Mouse (Mus musculus) ZHBTc4 (cell line): ENCODE data around the gene Muc1.
A peak's percentile ranks its signal among the peaks of the same experiment; 100 is the strongest.

Experiments used
- DNase-seq: peaks from one replicate; pipeline ENCODE4 v3.0.0-alpha.2; 2011; ENCODE audit warnings: low read depth, low spot score

The Muc1 gene

DNA sequence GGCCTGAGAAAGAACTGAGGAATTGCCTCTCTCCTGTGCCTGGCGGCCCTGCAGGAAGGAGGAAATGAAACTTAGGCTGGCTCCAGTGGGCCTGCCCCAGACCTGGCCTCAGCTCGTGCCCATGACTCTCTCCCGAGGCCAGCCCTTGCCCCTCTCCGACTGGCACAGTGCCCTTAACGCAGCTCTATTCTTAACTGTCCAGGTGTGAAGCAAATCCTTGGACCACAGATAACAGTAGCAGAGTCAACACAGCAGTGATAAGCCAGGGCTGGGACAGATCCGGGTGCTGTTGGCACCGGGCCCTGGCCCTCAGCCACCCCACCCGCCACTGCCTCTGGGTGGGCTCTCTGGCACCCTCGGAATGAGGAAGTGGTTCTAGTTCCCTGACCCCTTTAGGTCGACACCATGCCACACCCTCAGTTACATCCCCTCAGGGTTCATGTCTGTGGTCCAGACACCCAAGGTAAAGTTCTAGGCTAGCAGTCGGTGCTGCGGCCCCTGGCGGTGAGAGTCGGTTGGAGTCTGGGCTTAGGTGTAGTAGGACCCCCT, 4.8 kb downstream of the Muc1 start:
- peak; percentile 63 for DNase-seq

DNA sequence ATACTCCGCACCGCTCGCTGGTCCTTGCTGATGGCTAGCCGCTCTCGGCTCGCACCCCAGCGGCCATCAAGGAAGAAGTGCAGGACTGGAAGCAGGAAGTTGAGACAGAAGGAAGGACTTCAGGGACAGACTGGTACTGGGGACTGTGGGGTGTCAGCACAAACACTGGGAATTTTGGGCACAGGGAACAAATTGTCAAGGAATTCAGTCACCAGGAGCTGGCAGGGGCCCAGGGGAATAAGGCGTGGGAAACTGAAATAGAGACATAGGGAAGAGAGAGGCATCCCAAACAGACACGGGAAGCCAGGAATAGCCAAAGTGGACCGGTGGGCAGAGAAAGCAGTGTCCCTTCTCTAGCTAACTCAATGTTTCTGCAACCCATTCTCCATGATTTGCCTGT, 7.7 kb downstream of the Muc1 start:
- no peak for DNase-seq

DNA sequence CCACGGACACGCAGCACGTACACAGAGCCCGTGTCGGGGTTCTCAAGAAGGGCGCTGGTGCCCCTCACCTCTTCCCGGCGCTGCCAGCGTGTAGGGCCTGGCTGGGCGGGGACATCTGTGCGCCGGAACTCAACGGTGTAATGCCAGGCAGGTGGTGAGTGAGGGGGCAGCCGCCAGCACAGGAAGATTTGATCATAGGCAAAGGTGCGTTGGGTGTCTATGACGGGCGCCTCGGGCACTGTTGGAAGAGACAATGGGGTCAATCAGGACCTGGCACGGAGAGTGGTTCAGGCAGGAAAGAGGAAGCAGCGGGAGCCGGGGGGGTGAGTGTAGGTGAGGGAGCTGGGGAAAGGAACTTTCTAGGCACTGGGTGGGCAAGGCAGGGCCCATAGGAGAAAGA, 8.8 kb downstream of the Muc1 start:
- DNase-seq = no peak

DNA sequence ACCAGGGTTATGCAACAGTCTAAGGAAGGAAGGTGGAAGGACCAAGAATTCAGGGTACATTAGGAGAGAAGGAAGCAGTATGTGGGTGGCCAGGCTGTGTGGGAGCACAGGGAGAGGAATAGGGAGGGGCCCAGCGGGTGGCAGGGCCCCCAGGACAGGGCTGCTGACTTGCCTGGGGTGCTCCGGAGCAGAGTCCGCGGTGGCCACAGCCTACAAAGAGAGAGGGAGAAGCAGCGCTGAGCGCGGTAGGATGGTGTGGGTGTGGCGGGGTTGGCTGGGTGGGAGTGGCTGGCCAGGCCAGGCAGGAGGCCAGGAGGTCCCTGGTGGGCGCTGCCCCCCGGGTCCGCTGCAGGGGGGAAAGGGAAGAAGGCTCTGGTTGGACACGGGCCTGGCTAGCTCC, 9.6 kb downstream of the Muc1 start:
- DNase-seq = no peak

DNA sequence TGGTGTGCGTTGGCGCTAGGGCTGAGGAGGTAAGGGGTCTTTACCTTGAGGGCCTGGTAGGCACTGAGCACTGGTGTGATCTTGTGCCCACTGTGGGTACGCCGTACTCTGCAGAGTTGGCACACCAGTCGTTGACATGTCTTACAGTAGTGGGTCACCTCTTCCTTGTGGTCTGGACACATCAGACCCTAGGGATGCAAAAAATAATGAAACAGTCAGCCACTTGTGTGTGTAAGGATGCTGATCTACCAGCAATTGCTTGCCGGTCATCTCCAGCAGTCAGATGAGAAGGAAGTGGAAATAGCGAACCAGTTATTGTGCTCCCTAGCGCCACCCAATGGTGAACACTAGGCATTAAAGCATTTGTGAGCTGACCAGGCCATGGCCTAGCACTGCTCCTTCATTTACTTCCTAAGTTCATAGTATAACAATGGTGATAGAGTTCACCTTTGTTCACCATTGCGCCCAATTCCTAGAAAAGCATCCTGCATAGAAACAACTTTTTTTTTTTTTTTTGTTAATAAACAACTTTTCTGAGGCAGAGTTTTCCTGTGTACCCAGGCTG, 13.6 kb downstream of the Muc1 start:
- DNase-seq = peak; percentile 85

DNA sequence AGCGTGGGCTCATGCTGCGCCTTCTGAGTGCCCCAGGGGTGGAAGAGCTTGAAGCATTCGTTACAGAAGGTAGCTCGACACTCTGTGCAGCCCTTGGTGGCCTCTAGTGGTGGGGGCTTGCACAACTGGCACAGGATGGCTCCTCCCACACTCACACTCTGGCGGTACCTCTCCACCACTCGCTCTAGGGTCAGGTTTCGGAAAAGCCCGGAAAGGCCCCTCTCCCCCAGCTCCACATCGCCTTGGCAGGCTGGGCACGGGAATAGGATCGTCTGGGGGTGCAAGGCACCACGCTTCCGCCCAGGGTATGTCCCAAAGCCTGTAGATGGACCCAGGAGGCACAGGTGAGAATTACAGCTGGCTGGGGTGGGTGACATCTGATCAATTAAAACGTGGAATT, 14.8 kb downstream of the Muc1 start:
- DNase-seq = peak; percentile 82

DNA sequence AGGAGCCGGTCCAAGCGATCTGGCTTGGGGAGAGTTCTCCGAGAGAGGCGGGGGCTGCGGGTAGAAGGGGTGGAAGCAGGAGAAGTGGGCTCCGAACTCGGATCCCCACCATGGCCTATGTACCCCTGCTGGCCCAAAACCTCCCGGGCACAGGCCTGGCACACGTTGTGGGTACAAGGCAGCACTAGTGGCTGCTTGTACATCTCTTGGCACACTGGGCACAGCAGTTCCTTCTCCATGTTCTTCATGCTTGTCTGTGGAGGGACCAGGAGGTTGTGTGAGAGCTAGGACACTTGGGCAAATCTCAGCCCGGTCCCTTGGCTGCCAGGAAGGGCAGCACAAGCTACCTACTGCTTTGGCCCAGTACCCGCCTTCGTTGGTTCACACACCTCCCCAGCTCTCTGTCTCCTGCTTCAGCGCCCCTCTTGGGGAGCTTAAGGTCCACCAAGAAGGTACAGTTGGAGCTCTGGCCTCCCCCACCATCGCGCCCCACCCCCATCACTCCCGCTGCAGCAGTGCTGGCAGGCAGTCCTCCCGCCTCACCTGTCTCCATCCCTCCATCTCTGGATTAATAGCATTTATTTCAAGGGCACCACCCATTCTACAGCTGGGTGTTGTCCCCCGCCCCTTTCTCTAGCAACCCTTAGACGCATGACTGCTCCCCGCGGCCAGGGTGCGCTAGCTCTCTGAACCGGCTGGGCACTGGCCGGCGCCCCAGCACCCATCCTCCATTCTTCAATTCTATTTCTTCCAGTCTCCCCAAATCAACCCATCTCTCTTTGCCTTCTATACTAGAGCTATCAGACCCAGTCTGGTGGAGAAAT, 15.5 kb downstream of the Muc1 start:
- DNase-seq = no peak

DNA sequence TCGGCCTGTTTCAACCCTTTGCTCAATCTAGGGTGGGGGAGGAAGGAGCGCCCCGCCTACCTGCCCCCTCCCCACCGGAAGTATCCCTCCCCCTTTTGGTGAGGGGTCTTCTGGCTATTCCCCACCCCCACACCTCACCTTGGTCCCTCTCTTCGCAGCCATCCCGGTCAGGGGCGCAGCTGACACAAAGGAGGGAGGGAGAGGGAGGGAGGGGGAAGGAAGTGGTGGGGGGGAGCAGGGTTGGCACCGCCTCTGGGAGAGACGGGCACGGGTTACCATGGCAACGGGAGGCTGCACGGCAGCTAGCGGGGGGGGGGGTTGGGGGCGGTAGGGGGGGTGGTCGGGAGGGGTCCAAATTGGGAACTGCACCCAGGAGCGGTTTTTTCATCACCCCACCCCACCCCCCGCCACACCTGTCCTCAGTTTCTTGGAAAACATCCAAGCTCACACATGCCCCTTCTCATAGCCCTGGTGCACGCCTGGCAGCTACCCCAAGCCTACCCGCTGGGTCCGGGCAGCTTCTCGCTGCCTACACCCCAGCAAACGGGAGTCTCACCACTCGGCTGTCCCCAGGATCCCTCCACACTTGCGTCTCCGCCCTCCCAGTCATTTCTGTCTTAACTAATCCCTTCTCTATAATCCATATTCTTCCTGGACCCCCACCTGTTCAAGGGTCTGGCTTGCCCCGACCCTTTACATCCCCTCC, 16.3 kb downstream of the Muc1 start:
- no peak for DNase-seq

DNA sequence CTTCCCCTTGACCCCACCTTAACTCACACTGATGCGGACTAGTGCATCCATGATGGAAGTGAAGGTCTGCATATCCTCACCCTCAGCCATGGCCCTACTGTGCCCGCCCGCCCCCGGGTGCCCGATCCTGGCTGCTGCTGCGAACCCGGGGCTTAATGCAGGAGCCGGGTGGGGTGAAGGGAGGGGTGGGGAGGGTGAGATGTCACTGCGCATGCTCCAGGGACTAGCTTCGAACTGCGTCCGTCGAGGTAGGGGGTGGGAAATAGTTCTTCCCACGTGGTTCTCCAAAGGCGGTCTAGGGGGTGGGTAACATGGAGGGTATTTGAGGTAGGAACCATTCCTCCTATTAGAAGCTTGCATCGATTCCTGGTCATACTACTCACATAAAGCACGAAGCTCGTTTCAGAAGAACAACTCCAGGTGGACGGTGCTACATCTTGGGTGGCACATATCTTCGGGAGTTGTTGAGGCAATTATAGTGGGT, 16.9 kb downstream of the Muc1 start, which contains the start of gene Krtcap2:
Krtcap2 (plus strand) TSS at position 279 of the 484 bp plus-strand sequence.
- DNase-seq = no peak

DNA sequence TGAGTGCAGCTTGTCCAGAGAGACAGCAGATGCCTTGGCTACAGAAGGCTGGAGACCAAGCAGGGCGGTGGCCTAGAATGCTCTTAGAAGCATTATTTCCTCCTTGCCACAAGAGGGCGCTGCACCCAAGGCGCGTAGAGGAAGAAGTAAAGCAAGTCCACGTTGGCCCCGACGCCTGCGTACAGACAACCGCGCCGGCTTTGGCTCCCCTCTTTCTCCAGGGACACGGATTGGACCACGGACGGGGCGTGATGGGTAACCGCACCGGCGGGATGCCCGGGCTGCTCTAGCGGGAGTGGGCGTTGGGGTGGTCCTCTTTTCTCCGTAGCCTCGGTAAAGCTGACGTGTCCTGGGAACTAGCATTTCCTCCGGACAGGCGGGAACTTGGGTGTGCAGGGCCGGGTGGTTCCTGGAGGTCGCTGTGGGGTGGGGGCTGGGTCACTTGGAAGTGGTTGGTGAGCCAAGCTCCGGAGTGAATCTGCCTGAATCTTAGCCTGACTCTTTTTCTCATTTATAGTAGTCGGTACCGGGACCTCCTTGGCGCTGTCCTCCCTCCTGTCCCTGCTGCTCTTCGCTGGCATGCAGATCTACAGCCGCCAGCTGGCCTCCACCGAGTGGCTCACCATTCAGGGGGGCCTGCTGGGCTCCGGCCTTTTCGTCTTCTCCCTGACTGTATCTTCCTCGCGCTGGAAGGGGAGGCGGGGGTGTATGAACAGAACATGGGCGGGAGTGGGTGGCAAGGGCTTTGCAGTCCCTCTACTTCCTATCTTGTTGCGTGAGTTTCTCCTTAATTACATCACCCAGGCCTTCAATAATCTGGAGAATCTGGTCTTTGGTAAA, 17.6 kb downstream of the Muc1 start, which contains the start of gene Trim46:
Trim46 (minus strand) TSS at position 49 of the 840 bp plus-strand sequence.
- DNase-seq = peak; percentile 95

DNA sequence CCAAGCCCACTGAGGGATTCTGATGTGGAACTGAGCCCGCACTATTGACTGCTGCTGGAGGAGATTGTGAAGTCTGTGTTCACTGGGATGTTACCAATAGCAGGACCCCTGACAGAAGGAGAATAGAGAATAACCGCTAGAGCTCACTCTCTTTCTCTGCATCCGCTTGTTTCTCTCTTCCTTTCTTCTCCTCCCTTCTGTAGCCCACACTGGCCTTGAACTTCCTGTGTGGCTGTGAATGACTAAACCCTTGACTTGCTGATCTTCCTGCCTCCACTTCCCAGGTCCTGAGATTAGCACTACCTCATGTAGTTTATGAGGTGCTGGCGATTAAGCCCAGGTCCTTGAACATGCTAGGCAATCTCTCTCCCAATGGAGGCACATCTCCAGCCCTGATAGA, 18.6 kb downstream of the Muc1 start:
- DNase-seq = no peak

DNA sequence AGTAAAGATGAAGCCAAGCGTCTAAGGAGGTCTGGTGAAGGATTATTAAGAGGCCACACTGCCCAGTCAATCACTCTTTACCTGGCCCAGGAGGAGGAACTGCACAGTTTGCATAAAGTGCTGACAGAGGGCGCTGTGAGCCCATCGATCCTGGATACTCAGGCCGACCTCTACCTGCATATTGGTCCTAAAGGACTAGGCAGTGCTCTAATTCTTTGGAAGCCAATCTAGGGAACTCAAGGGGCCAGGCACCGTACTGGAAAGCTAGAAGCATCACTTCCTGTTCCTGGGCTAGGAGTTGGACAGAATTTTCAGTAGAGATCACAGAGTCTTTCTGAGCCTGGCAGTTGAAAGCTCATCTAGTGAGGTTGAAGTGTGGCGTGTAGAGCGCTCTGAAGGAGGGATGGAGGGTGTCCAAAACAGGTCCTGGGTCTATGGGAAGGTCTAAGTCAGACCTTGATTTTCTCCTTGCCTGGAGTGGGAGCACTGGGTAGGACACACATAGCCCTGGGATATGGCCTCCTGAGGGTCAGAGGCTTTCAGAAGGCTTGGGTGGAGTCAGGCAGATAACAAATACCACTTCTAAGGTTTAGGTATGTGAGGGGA, 21.7 kb downstream of the Muc1 start:
- DNase-seq = peak; percentile 72

DNA sequence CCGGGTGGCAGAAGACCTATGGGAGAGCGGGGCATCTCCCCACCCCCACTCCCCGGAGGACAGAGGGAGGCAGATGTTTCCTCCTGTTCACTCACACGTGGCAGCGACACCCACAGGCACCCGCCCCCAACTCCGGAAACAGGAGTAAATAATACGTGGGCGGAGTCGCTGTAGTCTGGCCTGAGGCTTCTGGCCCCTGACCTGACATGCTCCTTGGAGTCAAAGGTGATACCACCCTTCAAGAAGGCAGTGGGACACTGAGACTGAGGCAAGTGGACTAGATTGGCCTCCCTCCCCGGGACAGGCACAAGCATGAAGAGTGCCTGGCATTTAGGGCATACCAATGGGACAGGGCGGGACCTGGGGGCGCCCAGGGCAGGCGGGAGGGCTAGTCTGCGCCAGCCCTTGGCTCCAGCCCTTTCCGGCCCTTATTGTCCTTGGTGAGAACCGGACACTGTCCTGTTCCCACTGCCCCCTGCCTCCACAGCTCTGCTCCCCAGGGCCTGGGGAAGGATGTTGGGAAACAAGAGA, 22.6 kb downstream of the Muc1 start:
- DNase-seq = peak; percentile 81

DNA sequence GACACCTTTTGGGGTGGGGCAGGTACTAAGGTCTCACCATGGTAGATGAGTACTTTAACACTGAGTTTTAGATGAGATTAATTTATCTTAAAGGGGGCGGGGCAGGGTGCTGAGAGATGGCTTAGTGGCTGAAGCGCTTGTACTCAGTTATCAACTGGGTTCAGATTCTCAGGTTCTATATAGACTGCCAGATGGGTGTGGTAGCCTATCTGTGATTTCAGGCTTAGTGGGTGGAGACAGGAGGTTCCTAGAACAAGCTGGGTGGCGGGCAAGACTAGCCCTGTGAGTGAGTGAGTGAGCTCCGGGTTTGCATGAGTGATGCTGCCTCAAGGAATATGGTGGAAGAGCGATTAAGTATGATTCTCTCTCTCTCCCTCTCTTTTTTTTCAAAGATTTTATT, 26.1 kb downstream of the Muc1 start:
- no peak for DNase-seq

DNA sequence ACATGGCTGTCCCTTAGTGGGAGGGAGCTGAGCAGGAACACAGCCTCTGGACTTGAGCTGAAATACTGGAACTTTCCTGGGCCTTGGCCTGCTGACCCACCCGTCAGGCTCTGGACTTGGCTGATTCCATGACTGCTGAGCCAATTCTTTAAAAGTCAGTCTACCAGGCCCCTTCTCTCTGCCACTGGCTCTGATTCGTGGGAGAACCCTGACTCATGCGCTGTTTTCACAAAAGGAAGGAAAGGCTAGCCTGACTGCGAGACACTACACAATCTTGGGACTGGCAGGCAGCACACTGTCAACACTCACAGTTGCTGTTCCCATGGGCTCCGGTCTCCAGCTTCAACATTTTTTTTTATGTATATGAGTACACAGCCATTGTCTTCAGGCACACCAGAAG, 27.3 kb downstream of the Muc1 start:
- no peak for DNase-seq

DNA sequence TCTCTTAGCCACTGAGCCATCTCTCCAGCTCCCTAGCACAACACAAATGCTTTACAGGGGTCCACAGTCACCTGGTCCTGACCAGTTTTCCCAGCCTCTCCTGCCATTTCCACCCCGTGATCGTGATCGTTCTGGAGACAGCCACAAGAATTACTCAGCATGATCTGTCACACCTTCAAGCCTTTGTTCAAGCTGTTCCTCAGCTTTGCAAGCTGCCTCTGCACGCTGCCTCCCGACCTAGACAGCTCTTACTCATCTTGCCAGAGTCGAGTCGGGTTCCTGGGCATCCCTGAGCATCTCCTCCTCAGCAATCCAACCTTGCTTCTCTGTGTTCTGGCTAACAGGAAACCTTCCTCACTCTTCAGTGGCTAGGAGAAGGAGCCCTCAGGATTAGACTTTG, 30.2 kb downstream of the Muc1 start, which contains the start of gene Dpm3:
Dpm3 (plus strand) TSS at position 283 of the 400 bp plus-strand sequence.
- DNase-seq = peak; percentile 67

DNA sequence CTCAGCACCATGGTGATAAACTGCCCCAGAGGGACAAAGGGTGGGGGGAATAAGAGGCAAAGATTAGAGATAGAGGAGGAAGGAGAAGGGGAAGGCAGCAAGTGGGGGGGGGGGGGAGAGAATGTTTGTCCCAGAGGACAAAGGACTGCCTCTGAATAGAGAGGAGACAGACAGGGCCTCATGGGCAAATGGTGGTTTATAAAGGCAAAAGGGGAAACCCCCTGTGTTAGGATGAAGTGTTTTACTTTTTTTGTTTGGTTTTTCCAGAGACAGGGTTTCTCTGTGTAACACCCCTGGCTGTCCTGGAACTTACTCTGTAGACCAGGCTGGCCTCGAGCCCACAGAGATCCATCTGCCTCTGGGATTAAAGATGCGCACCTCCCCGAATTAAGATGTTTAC, 31.4 kb downstream of the Muc1 start:
- DNase-seq = no peak

DNA sequence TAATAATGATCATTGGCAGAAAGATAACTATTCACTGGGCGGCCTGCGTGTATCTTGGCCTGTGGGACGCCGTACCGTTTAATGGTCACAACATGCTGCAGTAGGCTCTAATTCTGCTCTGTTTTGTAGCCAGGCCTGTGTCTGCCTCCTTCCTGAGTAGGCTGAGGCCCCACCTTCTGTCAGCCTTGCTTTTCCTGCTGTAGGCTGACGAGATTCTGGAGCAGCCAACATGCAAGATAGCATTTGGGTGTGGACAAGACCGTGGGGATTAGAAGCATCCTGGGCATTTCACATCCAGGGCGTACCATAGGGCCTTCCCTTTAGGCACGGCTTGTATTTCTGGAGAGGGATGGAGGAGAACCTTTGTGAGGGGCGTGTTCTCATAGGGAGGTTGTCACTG, 33.6 kb downstream of the Muc1 start:
- DNase-seq = peak; percentile 60

DNA sequence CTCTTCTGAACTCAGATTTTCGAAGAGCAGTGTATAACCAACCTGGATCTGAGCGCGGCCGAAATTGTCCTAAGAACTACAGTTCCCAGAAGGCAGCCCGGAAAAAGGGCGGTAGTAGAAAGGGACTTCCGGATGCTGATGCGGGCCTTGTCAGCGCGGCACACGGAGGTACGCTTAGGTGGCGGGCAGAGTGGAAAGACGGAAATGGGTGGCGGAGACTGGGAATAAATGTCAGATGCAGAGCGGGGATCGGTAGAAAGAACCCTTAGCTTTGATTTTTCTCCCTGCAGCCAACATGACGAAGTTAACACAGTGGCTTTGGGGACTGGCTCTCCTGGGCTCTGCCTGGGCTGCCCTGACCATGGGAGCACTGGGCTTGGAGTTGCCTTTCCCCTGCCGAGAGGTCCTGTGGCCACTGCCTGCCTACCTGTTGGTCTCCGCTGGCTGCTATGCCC, 37.6 kb downstream of the Muc1 start:
- DNase-seq = peak; percentile 90

DNA sequence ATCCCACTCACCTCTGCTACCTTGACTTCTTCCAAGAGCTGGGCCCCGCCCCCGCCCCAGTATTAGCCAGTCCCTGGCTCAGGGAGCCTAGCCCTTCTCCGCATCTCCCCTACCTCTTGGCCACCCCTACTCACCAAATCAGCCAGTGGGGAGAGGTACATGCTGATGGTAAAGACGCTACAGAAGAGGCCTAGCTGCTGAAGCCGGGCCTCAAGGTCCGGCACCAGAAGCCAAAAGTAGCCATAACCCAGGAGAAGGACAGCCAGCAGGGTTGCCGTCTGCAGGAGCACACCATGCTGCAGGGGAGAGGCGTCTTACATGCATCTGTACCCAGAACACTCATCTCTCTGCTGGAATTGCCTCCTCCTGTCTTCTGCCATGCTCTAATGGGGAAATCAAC, 40.1 kb downstream of the Muc1 start:
- DNase-seq = no peak
